Mouse (Mus musculus): ENCODE data around the gene Ttll13. TPM values are rescaled to one million over a fixed set of nuclear protein-coding genes. Genes with fewer than 3 reads are reported as not detected.

Ttll13 gene
- polyA plus RNA-seq (2016; fragmentation: Nextera tagmentation; extraction: Ambion mirVana) = 0.59 and 1.2 TPM in 2 replicates

- peak; percentile 95 for ATAC-seq (ENCODE audit: insufficient number of reproducible peaks, insufficient read depth, low FRiP score, low TSS enrichment)
- Histone ChIP-seq H3K36me3 (no peaks in the 10 kb centered on the region), H3K4me3 (peak within 1 kb of the TSS; percentile 55), H3K9me3 (0 out of 2 replicates have a peak, but pooled peaks cover 4% of the 10 kb centered on the region), H3K4me2 (replicated peaks) (peak within 1 kb of the TSS; percentile 53), H3K27me3 (no peaks in the 10 kb centered on the region), H3K27ac (peak within 1 kb of the TSS; percentile 65), H3K4me1 (no peaks in the 10 kb centered on the region), H3K9ac (peak within 1 kb of the TSS; percentile 68)
- WGBS = under 1% methylated on average over 48 of the region's 48 CpGs
These were observed at the start of gene Ttll13 for GRCm38 (mm10) chr7:80246148-80246721. Gene Ttll13 (plus strand): TSS chr7:80246376.

- Histone ChIP-seq H3K36me3 (no peaks in the 10 kb centered on the region), H3K4me2 (replicated peaks) (peak overlapping the region; percentile 80), H3K27ac (peak overlapping the region; percentile 96), H3K27me3 (no peaks in the 10 kb centered on the region), H3K4me3 (peak overlapping the region; percentile 69), H3K9ac (peak overlapping the region; percentile 86), H3K9me3 (no peaks in the 10 kb centered on the region), H3K4me1 (peaks cover 35% of the 10 kb centered on the region)
- 12% methylated on average over 4 of the region's 4 CpGs for WGBS
- no peak for ATAC-seq (ENCODE audit: insufficient number of reproducible peaks, insufficient read depth, low FRiP score, low TSS enrichment)
These were observed 48.8 kb upstream of the Ttll13 start for GRCm38 (mm10) chr7:80197371-80197770.

GRCm38 (mm10) chr7:80197941-80198778, 48.0 kb upstream of the Ttll13 start:
- Histone ChIP-seq H3K4me2 (replicated peaks) (peak overlapping the region; percentile 80), H3K4me1 (peaks cover 29% of the 10 kb centered on the region), H3K27me3 (no peaks in the 10 kb centered on the region), H3K27ac (peak overlapping the region; percentile 96), H3K9me3 (no peaks in the 10 kb centered on the region), H3K9ac (peak overlapping the region; percentile 86), H3K4me3 (peak overlapping the region; percentile 69), H3K36me3 (no peaks in the 10 kb centered on the region)
- ATAC-seq (ENCODE audit: insufficient number of reproducible peaks, insufficient read depth, low FRiP score, low TSS enrichment) = peak; percentile 93
- 0% methylated on average over 70 of the region's 74 CpGs for WGBS

GRCm38 (mm10) chr7:80198863-80199262, 47.3 kb upstream of the Ttll13 start:
- peak overlapping the region; percentile 69 for H3K4me3 ChIP-seq
- no peak; the same call in 1 of the 2 replicates for ATAC-seq (ENCODE audit: insufficient number of reproducible peaks, insufficient read depth, low FRiP score, low TSS enrichment)

GRCm38 (mm10) chr7:80199286-80199685, 46.9 kb upstream of the Ttll13 start:
- Histone ChIP-seq H3K4me1 (peaks cover 29% of the 10 kb centered on the region), H3K4me3 (peak overlapping the region; percentile 69), H3K9ac (peak overlapping the region; percentile 86), H3K27ac (peak overlapping the region; percentile 96), H3K36me3 (no peaks in the 10 kb centered on the region), H3K9me3 (no peaks in the 10 kb centered on the region), H3K27me3 (no peaks in the 10 kb centered on the region), H3K4me2 (replicated peaks) (peak overlapping the region; percentile 80)
- no peak for ATAC-seq (ENCODE audit: insufficient number of reproducible peaks, insufficient read depth, low FRiP score, low TSS enrichment)
- 24% methylated on average over 6 of the region's 6 CpGs for WGBS

More at GRCm38 (mm10) chr7:80198863-80199262, 47.3 kb upstream of the Ttll13 start:
- Histone ChIP-seq H3K36me3 (no peaks in the 10 kb centered on the region), H3K27me3 (no peaks in the 10 kb centered on the region), H3K9ac (peak overlapping the region; percentile 86), H3K9me3 (no peaks in the 10 kb centered on the region), H3K27ac (peak overlapping the region; percentile 96), H3K4me1 (peaks cover 29% of the 10 kb centered on the region), H3K4me2 (replicated peaks) (peak overlapping the region; percentile 80)
- under 1% methylated on average over 11 of the region's 11 CpGs for WGBS

- no peaks in the 10 kb centered on the region for H3K27me3 ChIP-seq
- H3K9ac ChIP-seq = no peak overlapping the region; the same call in 1 of the 2 replicates
- peaks cover 29% of the 10 kb centered on the region for H3K4me1 ChIP-seq
- ATAC-seq (ENCODE audit: insufficient number of reproducible peaks, insufficient read depth, low FRiP score, low TSS enrichment) = no peak
- no peaks in the 10 kb centered on the region for H3K36me3 ChIP-seq
- H3K4me2 ChIP-seq (replicated peaks) = peak overlapping the region; percentile 80
- H3K4me3 ChIP-seq = peak overlapping the region; percentile 69; the same call in 1 of the 2 replicates
- H3K27ac ChIP-seq = no peak overlapping the region
- 69% methylated on average over 11 of the region's 11 CpGs for WGBS
- no peaks in the 10 kb centered on the region for H3K9me3 ChIP-seq
These were observed 46.2 kb upstream of the Ttll13 start for GRCm38 (mm10) chr7:80199851-80200587.

- 77% methylated on average over 6 of the region's 6 CpGs for WGBS
- Histone ChIP-seq H3K4me1 (peaks cover 30% of the 10 kb centered on the region), H3K9ac (no peak overlapping the region), H3K4me2 (replicated peaks) (no peak overlapping the region), H3K9me3 (no peaks in the 10 kb centered on the region), H3K27ac (no peak overlapping the region), H3K27me3 (no peaks in the 10 kb centered on the region), H3K4me3 (no peak overlapping the region), H3K36me3 (no peaks in the 10 kb centered on the region)
- ATAC-seq (ENCODE audit: insufficient number of reproducible peaks, insufficient read depth, low FRiP score, low TSS enrichment) = no peak
These were observed 45.6 kb upstream of the Ttll13 start for GRCm38 (mm10) chr7:80200588-80200945.

- Histone ChIP-seq H3K27me3 (no peaks in the 10 kb centered on the region), H3K36me3 (no peaks in the 10 kb centered on the region), H3K4me3 (no peak overlapping the region), H3K27ac (no peak overlapping the region), H3K4me2 (replicated peaks) (no peak overlapping the region), H3K9me3 (no peaks in the 10 kb centered on the region), H3K4me1 (peaks cover 31% of the 10 kb centered on the region), H3K9ac (no peak overlapping the region)
- WGBS = 87% methylated on average over 5 of the region's 5 CpGs
- no peak for ATAC-seq (ENCODE audit: insufficient number of reproducible peaks, insufficient read depth, low FRiP score, low TSS enrichment)
These were observed 45.1 kb upstream of the Ttll13 start for GRCm38 (mm10) chr7:80200963-80201539.

GRCm38 (mm10) chr7:80201888-80202540, 44.2 kb upstream of the Ttll13 start:
- H3K4me1 ChIP-seq = peaks cover 33% of the 10 kb centered on the region
- 87% methylated on average over 15 of the region's 15 CpGs for WGBS
- H3K4me2 ChIP-seq (replicated peaks) = no peak overlapping the region
- no peaks in the 10 kb centered on the region for H3K36me3 ChIP-seq
- no peaks in the 10 kb centered on the region for H3K27me3 ChIP-seq
- H3K27ac ChIP-seq = no peak overlapping the region
- no peak overlapping the region for H3K4me3 ChIP-seq
- H3K9ac ChIP-seq = no peak overlapping the region
- no peak for ATAC-seq (ENCODE audit: insufficient number of reproducible peaks, insufficient read depth, low FRiP score, low TSS enrichment)
- no peaks in the 10 kb centered on the region for H3K9me3 ChIP-seq

- Histone ChIP-seq H3K4me1 (peaks cover 33% of the 10 kb centered on the region), H3K9me3 (no peaks in the 10 kb centered on the region), H3K4me2 (replicated peaks) (no peak overlapping the region), H3K27me3 (no peaks in the 10 kb centered on the region), H3K36me3 (no peaks in the 10 kb centered on the region), H3K27ac (no peak overlapping the region), H3K9ac (no peak overlapping the region), H3K4me3 (no peak overlapping the region)
- ATAC-seq (ENCODE audit: insufficient number of reproducible peaks, insufficient read depth, low FRiP score, low TSS enrichment) = no peak
- 73% methylated on average over 5 of the region's 5 CpGs for WGBS
These were observed 43.2 kb upstream of the Ttll13 start for GRCm38 (mm10) chr7:80202961-80203360.

GRCm38 (mm10) chr7:80203638-80204096, 42.5 kb upstream of the Ttll13 start:
- no peak overlapping the region for H3K9ac ChIP-seq
- peaks cover 33% of the 10 kb centered on the region for H3K4me1 ChIP-seq
- no peak overlapping the region for H3K4me2 ChIP-seq (replicated peaks)
- no peaks in the 10 kb centered on the region for H3K27me3 ChIP-seq
- H3K36me3 ChIP-seq = no peaks in the 10 kb centered on the region
- no peak overlapping the region for H3K27ac ChIP-seq
- ATAC-seq (ENCODE audit: insufficient number of reproducible peaks, insufficient read depth, low FRiP score, low TSS enrichment) = no peak
- WGBS = 67% methylated on average over 12 of the region's 12 CpGs
- no peaks in the 10 kb centered on the region for H3K9me3 ChIP-seq
- H3K4me3 ChIP-seq = no peak overlapping the region

Data from embryonic facial prominence, embryonic 12.5 days (tissue).